Mouse (Mus musculus): ENCODE results near the gene Ttc19.

- TF ChIP-seq CTCF (IDR thresholded peaks at IDR 0.05; ENCODE audit: insufficient read depth, low read length): no peak
- TF ChIP-seq POLR2A (IDR thresholded peaks at IDR 0.05; ENCODE audit: borderline replicate concordance, extremely low read depth, low read depth, low read length): no peak
These were observed 40.5 kb upstream of the Ttc19 start for GRCm38 (mm10) chr11:62240631-62241261.
